Mouse (Mus musculus): ENCODE measurements at regions not wholly inside any gene's neighbourhood (a gene's known extent, or its start where the extent isn't known, plus 50 kb on each side); places are given as distances from the start of the nearest gene placed in this dataset.

- no peak for ATAC-seq (replicated peaks; ENCODE audit: low FRiP score, poor library complexity, severe bottlenecking)
Measured at GRCm38 (mm10) chr15:62168958-62169590, 1246.3 kb upstream of the A1bg start.

DNA sequence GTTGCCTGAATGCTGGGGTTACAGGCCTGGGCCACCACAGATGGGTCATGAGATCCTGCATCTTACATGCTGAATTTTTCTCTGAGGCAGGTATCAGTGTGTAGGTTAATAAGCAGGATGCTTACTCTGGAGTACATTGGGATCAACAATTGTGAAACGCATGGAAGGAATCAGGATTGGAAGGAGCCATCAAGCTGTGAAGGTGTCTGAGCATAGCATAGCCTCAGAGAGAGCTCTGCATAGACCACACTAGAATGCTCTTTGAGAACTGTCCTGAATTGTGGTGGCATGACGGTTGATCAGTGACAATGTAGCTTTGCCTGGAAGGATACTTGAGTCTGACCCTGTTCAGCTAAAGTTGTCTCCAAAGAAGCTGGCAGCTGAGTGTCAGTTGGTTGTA, 1245.7 kb upstream of the A1bg start:
- ATAC-seq (replicated peaks; ENCODE audit: low FRiP score, poor library complexity, severe bottlenecking): no peak

GRCm38 (mm10) chr15:62166786-62167185, 1244.0 kb upstream of the A1bg start:
- ATAC-seq (replicated peaks; ENCODE audit: low FRiP score, poor library complexity, severe bottlenecking): no peak

- ATAC-seq (replicated peaks; ENCODE audit: low FRiP score, poor library complexity, severe bottlenecking): no peak
Measured at GRCm38 (mm10) chr15:62165826-62166500, 1243.2 kb upstream of the A1bg start.

DNA sequence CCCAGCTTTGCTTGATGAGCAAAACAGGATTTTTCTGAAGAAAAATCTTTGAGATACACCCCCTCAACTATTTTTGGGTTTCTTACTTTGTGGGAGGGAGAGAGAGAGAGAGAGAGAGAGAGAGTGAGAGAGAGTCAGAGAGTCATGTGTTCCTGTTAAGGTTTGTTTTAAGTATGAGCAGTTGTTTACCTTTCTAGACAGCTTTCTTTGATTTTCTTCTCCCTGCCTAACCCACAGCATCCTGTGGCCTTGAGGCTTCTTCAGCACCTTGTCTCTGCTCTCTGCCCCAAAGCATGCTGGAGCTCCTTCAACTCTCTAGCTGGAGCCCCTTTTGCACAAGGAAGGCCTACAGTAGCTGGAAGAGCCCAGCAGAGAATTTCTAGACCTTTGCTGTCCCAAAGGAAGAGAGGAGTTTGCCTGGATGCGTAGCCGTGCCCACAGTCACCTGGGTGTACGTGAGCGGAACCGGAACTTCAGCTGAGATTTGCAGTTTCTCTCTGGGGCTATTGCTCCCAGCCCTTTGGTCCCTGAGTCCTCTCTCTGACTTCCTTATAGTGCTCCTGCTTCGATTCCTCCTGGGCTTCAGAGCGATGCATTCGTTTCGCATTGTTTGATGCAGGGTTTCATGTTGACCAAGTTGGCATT, 1242.1 kb upstream of the A1bg start:
- no peak for ATAC-seq (replicated peaks; ENCODE audit: low FRiP score, poor library complexity, severe bottlenecking)

DNA sequence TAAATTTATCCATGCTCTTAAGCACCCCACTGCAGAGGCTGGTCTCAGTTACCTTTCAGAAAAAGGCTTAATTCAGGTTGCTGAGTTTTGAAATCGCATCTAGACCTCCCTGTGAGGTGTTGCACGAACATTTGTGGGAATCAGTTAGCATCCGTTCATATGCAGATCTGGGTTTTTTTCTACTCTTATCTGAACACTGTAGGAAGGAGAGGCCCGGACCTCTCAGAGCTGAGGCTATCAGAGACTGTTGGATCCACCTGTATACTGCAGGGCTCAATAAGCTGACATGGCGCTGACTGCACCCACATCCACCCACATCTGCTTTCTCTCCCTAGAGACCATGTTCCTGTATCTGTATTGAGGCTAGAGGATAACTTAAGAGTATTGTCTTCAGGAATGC, 1240.4 kb upstream of the A1bg start:
- ATAC-seq (replicated peaks; ENCODE audit: low FRiP score, poor library complexity, severe bottlenecking): no peak

- ATAC-seq (replicated peaks; ENCODE audit: low FRiP score, poor library complexity, severe bottlenecking): no peak
Measured at GRCm38 (mm10) chr15:62162648-62163194, 1239.9 kb upstream of the A1bg start.

GRCm38 (mm10) chr15:62161975-62162647, 1239.3 kb upstream of the A1bg start:
- ATAC-seq (replicated peaks; ENCODE audit: low FRiP score, poor library complexity, severe bottlenecking): no peak

DNA sequence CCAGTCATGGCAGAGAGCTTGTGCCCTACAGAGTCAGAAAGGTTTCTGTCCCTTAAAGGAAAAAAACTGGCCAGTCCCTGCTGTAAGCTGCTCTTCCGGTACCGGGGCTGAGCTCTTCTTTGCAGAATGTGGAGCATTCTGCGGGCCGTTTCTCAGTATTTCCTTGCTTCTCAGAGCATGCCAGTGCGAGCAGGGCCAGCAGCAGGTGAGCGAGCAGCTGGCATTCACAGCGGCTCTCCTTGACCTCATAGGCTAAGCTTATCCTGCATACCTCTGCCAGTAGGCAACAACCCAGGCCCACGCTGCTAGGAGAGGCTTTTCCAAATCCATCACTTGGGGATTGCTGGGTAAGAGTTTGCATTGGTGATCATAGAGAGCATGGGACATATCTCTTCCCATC, 1238.2 kb upstream of the A1bg start:
- ATAC-seq (replicated peaks; ENCODE audit: low FRiP score, poor library complexity, severe bottlenecking): no peak

DNA sequence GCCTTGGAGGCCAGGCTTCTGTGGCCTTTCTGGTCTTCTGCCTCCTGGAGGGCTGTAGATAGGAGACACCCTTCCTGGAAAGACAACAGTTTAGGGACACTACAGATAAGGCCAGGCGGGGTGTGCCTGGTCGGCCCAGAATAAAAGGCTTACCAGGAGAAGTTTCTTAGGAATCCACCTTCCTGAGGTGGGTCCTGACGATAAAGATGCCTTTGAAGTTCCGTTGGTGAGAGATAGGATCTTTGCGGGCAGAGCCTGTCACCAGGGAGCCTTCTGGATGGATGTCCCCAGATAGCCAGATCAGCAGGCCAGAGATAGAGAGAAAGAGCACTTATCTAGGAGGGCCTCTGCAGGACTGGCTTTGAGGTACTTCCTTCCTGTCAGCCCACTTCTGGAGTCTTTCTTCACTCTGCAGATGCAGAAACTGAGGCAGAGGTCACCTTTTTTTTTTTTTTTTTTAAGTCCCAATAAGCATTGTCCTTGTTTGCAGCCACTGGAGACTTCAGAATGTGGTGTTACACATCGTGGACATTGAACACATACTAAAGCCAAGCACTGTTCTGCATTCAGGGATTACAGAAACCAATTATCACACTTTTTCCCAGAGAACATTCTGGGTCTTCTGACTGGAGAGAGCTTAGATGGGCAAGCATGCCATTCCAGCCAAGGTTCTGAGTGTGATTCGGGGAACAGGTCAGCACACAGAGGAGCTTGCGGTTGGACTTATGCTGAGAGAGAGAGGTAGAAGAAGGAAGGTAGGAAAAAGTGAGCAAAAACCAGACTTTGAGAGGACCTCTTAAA, 1236.3 kb upstream of the A1bg start:
- ATAC-seq (replicated peaks; ENCODE audit: low FRiP score, poor library complexity, severe bottlenecking): peak; percentile 84

DNA sequence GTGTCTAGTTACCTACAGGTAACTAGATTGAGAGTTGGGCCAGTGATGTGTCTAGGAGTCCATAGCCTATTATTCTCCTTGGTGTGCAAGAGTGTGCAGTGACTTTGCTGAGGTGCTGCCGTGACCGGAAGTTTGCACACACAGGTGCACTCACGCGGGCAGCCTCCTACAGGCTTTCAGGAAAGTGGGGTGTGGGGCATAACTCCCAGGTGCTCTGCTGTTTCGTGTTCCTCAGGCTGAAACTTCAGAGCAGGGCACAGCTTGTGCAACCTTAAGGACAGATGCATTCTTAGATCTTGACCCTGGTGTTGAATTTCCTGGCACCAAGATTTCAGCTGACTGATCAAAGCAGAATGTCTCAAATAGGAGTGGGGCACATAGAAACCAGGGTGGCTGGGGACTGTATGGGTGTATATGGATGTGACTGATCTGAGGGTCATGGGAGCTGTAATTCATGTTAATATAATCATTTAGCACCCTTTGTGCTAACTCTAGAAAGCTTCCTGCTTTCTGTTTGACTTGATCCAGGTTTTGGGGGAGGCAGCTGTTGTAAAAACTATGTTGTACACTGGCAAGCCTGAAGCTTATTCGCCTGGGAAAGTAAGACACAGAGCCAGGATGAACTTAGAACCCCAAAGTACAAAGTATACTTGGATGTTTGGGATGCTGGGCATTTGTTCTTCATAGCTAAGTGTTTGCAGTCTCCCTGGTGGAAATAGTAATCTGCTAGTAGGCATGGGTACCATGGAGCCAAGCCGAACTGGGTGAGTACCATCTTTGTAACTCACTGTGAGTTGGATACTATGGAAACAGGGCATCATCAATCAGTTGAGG, 1234.6 kb upstream of the A1bg start:
- no peak for ATAC-seq (replicated peaks; ENCODE audit: low FRiP score, poor library complexity, severe bottlenecking)

DNA sequence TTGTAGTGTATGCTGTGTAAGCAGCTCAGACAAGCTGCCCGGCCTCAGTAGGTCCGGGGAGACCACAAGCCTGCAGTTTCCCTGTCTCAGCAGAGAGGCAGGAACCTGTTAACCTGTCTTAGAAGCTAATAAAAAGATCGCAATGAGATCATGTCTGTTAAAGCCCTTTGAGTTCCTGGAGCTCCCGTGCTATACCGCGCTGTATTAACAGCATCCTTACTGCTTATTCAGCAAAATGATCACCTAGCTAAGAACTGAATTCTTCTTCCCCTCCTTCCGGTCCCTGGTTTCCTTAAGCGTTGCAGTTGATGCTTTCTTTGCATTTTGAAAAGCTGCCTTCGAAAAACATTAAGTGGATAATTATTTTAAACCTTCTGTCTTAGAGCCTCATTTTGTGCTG, 1230.4 kb upstream of the A1bg start:
- no peak for ATAC-seq (replicated peaks; ENCODE audit: low FRiP score, poor library complexity, severe bottlenecking)

GRCm38 (mm10) chr15:62152133-62152532, 1229.3 kb upstream of the A1bg start:
- no peak for ATAC-seq (replicated peaks; ENCODE audit: low FRiP score, poor library complexity, severe bottlenecking)

DNA sequence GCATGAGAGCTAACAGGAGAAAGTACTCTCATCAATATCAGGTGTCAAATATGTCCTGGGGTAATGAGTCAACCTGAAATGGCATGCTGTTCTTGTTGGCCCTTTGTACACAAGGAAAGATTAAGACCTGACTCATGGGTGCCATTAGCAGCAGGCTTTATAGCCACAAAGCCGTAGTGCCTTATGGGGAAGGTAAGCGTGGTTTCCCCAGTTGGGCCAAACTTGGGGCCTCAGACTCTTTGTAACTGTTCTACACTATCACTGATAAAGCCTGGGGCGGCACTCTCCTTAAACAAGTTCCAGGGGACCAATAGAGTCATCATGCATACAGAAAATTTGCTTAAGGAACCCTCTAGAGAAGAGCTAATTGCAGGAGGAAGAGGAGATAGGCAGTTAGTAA, 1228.9 kb upstream of the A1bg start:
- ATAC-seq (replicated peaks; ENCODE audit: low FRiP score, poor library complexity, severe bottlenecking): no peak

DNA sequence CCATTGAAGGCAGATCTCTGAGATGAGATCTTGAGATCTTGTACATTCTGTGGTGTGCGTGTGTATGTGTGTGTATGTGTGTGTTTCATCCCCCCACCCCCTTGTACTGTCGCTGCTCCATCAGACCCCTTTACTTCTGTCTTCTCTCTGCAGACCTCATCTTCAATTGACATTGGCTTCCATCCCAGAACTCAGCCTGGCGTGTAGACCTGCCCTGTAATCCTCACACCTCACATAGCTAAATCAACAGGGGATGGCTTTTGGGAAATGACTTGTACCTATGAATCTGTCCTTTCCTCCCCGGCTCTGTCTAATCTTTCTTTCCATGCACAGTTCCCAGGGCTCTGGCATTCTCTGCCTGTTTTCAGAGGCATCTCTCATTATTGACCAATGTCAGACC, 1227.5 kb upstream of the A1bg start:
- no peak for ATAC-seq (replicated peaks; ENCODE audit: low FRiP score, poor library complexity, severe bottlenecking)

GRCm38 (mm10) chr15:62148680-62149237, 1225.9 kb upstream of the A1bg start:
- no peak for ATAC-seq (replicated peaks; ENCODE audit: low FRiP score, poor library complexity, severe bottlenecking)

DNA sequence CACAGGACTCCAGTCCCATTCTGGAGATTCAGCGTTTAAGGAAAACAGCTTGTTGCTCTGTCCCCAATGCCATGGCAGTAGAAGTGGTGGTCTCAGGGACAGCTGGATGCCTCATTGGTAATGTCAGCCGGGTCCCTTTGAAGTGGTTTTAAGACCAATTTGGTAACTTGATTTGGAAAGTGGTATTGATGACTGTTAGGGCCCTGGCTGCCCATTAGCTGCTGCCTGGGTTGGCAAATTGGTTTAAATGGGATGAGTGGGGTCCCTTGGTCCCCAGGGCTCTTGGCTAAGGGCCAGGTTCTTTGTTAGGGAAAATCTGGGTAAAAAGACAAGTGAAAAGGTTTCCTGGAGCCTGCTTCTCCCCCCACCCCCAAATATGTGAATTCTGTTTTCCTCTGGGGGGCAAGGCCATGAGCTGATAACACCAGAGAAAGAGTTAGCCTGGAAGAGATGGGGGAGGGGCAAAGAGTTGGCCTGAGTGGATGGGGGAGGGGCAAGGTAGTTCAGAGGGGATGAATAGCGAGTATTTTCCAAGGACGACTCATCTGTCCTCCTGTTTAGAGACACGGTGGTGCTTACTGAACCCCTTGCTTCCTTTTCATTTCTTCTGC, 1224.6 kb upstream of the A1bg start:
- ATAC-seq (replicated peaks; ENCODE audit: low FRiP score, poor library complexity, severe bottlenecking): no peak

GRCm38 (mm10) chr15:62145643-62146285, 1223.0 kb upstream of the A1bg start:
- ATAC-seq (replicated peaks; ENCODE audit: low FRiP score, poor library complexity, severe bottlenecking): no peak

Measured in erythroblast, adult 5-6 weeks (primary cell).